Mouse (Mus musculus): ENCODE results near the gene Cpne5.
"Not testable (repeated sequence)": the region's sequence is repeated elsewhere in the genome, so short reads cannot be mapped to it uniquely, and the experiment has no call there.

Gene Cpne5

GRCm38 (mm10) chr17:29126561-29126960 is 111.4 kb downstream of the Cpne5 start:
- DNase-seq = no peak

GRCm38 (mm10) chr17:29123578-29124174 is 114.3 kb downstream of the Cpne5 start:
- peak; percentile 42 for DNase-seq

GRCm38 (mm10) chr17:29122817-29123216 is 115.2 kb downstream of the Cpne5 start:
- peak; percentile 84 for DNase-seq

GRCm38 (mm10) chr17:29120666-29121065 is 117.3 kb downstream of the Cpne5 start:
- peak; percentile 65 for DNase-seq

GRCm38 (mm10) chr17:29118057-29118456 is 119.9 kb downstream of the Cpne5 start:
- DNase-seq = no peak

GRCm38 (mm10) chr17:29117006-29117648 is 120.8 kb downstream of the Cpne5 start:
- no peak for DNase-seq

GRCm38 (mm10) chr17:29116023-29116422 is 121.9 kb downstream of the Cpne5 start:
- no peak for DNase-seq

- DNase-seq = no peak
These were observed 124.2 kb downstream of the Cpne5 start, which contains the start of gene Rab44 for GRCm38 (mm10) chr17:29113591-29114352. Gene Rab44 (plus strand): TSS chr17:29114145.

- no peak for DNase-seq
These were observed 126.6 kb downstream of the Cpne5 start for GRCm38 (mm10) chr17:29111332-29111731.

- DNase-seq = not testable (repeated sequence)
These were observed 127.6 kb downstream of the Cpne5 start for GRCm38 (mm10) chr17:29110356-29110755.

All from kidney, postnatal 10 days (tissue).